Mouse (Mus musculus) erythroblast, embryonic 14.5 days (primary cell): Measurements from ENCODE around the gene Gm3005.
"Not testable (repeated sequence)": the region's sequence is repeated elsewhere in the genome, so short reads cannot be mapped to it uniquely, and the experiment has no call there.

Experiments used
- GATA1 ChIP-seq: IDR thresholded peaks from 2 replicates; pipeline ENCODE4 v1.6.1; 2012; ENCODE audit warnings: low read length, inconsistent platforms, mixed read lengths
- TAL1 ChIP-seq: IDR thresholded peaks from 3 replicates; pipeline ENCODE4 v1.6.1; 2012; ENCODE audit warnings: low read length, inconsistent platforms, mixed read lengths

DNA sequence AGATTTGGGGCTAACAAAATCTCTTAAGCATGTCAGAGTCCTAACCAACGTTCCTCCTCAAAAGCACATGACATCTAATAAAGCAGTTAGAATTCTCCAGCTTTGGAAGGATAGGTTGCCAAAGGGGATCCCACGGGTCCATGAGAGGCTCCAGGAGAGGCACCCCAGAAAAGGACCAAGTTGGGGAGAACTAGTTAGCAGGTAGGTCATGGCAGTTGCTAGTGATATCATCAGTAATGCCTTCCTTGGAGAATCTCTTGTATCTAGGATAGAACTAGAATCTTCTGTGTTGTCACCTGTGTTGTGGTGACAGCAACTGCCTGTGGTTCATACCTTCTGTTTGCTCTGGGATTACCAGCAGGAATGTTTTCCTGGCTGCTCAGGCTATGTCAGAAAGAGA lies 206.3 kb downstream of the Gm3005 start, which contains the start of gene Gm3012:
- not testable (repeated sequence) for TF ChIP-seq TAL1, GATA1
